Mouse (Mus musculus): ENCODE data around the gene 1500009L16Rik. TPM values are rescaled to one million over a fixed set of nuclear protein-coding genes. Genes with fewer than 3 reads are reported as not detected.

The 1500009L16Rik gene
- total RNA-seq, 4 experiments from 2014 or later, result 15.5 to 38.8 (median 25.8) TPM

DNA sequence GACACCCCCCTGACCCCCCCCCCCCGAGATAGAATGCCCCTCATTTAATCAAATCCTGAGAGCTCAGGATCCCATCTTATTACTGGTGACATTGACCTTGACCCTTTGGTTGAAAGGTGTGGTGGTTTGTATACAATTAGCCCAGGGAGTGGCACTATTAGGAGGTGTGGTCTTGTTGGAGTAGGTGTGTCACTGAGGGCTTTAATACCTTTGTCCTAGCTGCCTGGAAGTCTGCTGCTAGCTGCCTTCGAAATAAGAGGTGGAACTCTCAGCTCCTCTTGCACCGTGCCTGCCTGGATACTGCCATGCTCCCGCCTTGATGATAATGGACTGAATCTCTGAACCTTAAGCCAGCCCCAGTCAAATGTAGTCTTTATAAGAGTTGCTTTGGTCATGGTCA lies 41.2 kb downstream of the 1500009L16Rik start:
- no peak for DNase-seq

DNA sequence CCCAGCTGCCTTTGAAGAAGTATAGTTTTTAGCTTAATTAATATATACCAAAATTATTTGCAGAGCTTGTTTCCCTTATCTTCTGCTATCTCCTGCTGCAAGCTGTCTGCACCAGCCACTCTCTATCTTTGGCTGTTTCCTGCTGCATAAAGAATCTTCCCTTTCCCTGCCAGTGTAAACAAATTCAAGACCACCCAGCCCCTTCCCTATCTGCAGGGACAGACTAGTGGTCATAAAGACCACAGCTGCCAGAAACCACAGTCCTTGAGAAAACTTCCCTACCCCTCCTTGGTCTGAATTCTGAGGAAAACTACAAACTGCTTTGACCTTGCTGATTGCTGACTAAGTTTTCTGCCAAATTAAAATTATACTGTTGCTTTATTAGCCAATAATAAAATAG lies 44.2 kb downstream of the 1500009L16Rik start:
- no peak for DNase-seq

DNA sequence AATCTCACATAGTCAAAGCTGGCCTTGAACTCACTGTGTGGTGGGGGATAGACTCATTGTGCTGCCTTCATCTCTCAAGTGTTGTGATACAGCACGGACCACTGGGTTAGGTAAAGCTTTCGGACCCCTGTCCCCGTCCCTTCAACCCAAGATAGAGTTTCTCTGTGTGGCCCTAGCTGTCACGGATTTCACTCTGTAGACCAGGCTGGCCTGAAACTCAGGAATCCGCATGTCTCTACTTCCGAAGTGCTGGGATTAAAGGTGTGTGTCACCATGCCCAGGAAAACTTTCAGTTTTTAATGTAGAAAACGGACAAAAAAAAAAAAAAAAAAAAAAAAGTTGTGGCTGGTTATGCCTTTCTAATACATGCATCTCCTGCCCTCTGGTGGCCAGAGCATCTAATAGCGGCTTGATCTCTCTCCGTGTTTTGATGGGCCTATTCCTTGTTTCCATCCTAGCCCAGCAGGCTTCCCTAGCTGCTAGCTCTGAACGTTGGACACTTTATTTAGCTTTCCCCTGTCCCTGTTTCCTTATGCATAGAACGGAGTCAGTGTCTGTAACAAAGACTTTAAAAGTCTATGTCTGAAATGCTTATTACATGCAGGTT lies 53.7 kb downstream of the 1500009L16Rik start:
- DNase-seq, result peak; percentile 25

DNA sequence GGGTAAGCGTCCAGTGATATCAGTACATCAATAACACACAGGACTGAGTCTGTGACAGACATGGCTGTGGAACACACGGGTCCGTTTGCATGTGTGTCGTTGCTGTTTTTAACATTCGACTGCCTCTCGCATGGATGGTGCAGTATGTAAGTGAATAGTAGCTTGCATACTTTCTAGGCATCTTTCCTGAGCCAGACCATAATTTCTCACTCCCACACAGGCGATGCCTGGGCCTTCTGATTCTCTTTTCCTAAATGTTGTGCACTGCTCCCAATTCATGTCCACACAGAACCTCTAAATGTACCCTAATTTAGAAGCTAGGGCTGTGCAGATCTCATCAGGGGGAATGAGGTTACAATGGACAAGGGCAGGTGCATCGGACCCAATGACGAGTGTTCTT lies 54.6 kb downstream of the 1500009L16Rik start:
- DNase-seq, result no peak

DNA sequence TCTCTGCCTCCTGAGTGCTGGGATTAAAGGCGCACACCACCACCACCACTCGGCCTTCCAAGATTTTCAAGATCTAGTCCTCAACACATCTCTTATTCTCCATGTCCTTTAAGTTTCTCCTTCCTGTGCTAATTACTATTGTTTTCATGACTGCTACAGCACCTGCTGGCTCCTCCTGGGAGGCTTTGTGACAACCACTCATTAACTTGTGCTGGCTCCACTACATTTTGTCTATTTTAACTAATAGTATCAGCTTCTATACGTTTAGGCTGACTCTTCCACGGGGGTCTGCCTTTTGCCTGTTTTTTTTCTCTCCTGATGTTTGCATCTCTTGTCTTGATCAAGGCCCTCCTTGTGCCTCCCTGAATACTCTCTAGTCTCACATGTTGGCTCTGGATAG lies 59.2 kb downstream of the 1500009L16Rik start:
- DNase-seq, result no peak

DNA sequence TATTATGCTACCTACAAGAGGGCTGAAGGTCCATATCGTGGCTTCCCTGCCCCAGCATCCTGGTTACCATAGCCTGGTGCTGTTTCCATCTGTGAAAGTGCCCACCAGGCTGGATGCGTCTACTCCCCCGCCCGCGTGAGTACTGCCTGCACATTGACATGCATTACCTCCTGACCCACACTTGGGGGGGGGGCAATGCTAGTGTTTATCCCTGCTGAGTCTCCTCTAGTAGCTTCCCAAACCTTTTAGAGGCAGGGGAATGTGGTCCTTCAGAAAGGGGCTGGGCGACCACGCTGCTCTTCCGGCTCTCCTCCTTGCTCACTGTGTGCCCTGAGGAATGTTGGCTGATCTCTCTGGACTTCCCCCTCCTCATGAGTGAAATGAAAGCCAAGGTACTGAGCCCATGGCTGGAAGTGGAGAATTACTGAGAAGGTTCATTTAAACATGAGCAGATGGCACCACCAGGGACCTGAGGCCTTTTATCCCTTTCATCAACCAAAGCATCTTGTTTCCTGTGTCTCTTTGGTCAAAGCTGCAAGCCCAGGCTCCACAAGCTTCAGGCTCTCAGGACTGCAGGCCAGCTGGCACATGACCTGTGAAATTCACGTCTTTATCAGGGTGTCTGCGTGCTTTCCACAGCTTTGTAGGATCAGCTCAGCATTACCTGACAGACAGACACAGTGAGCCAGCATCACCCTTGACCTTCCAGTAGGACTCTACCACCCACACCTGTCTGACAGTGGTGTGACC lies 59.9 kb downstream of the 1500009L16Rik start:
- no peak for DNase-seq

DNA sequence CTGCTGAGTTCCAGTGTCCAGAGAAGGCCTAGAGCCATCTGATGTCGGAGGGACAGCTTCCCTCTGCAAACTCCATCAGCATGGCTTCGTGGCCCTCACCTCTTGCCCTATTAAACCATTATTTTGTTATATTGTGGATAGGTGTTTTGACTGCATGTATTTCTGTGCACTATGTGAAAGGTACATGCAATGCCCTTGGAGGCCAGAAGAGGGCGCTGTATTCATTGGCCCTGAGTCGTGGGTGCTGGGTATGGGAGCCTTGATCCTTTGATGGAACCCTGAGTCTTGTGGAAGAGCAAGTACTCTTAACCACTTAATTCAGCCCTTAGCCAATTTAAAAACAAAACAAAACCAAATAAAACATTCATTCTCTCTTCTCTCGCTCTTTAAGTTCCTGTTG lies 62.3 kb downstream of the 1500009L16Rik start:
- DNase-seq, result no peak

DNA sequence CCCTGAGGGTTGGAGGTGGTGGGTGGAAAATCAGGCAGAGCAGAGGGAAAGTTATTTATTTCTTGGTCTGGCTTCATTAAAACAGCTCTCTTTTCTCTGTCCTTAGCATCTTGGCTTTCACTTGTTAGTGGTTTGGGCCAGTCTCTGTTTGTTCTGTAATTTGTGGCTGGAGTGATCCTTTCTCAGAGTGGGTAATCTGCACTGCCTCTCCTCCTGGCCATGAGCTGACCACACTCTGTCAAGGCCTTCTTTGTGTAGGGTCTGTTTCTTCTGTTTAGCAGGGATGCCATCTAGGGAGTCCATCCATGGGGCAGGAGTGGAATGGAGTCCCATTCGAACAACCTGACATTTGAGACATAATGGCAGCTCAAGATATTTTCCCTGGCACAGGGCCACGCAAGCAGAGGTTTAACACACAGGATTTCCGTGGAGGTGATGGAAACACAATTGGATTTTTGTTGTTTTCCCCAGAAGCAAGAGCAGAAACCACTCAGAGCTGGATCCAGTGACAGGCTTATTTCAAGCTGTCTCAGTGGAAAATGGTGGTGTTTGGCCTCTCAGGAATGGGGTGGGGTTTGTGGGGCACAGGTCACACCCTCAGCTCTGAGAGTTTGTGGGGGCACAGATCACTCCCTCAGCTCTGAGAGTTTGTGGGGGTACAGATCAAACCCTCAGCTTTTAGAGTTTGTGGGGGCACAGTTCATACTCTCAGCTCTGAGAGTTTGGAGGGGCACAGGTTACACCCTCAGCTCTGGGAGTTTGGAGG lies 63.1 kb downstream of the 1500009L16Rik start:
- no peak for DNase-seq

DNA sequence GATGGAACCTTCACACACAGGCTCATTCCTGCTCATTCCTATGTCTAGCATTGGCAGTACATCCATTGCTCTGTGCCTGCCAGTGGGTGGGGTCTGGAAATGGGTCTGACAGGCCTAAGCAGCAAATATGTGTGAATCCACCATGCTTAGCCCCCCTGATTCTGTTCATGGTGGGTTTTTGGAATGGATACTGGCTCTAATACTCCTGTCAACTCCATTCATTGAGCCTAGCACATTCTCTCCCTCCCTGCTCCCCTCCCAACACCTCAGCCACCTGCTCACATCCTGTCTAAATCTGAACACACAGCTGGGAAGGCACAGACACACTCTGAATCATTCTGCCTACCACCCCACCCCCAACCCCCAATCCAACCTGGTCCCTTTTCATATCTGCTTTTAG lies 72.4 kb downstream of the 1500009L16Rik start:
- DNase-seq, result no peak

DNA sequence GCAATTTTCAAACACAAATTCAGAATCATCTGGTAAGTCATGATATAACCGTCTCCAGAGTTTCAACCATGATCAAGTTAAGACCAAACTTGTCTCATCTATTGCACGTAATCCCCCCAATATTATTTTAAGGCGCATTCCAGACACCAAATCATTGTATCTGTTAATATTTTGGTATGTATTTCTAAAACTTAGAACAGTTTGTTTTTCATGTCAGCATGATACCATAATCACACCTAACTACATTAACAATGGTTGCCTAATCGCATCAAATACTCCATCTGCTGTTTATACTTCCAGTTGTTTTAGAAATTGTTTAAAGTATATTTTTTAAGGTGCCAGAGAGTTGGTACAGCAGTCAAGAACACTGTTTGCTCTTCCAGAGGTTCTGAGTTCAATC lies 72.8 kb downstream of the 1500009L16Rik start:
- DNase-seq, result no peak

DNA sequence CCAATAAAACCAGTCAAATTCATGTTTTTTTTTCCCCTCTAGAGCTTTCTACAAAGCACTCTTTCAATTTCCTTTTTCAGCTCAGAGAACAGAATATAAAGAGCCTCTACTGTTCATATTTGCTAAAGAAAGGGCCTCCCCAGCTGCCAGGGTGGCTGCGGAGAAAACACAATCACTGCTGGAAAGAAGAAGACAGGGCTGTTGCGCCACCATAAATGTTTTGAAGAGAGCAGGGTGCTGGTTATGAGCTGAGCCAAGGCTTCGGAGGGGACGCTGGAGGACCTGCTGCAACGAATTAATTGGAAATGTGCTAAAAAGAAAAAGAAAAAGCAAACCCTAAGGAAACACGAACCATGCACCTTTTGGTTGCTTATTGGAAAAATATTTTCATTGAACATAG lies 81.4 kb downstream of the 1500009L16Rik start:
- DNase-seq, result no peak

DNA sequence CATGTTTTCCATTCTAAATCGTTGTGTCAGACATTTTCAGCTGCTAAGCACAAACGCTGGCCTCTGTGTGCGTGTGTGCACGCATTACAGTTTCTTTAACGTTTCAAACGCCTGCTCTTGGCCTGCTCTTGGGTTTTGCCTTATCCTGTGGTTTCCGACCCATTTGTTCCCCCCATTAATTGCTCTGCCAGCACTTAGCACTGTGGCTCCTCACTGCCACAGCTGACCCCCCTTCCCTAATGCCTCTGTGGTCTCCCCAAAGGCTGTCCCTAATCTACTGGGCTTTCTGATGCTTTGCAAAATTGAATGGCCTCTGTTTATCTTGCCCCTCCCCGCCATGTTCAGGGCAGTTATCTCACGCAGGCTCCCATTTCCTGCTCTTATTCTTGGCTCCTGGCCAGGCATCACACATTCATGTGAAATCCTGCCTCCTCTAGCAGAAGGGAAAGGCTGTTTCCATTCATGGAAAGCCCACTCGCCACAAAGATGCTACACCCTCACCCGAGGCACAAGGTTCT lies 82.6 kb downstream of the 1500009L16Rik start:
- no peak for DNase-seq

DNA sequence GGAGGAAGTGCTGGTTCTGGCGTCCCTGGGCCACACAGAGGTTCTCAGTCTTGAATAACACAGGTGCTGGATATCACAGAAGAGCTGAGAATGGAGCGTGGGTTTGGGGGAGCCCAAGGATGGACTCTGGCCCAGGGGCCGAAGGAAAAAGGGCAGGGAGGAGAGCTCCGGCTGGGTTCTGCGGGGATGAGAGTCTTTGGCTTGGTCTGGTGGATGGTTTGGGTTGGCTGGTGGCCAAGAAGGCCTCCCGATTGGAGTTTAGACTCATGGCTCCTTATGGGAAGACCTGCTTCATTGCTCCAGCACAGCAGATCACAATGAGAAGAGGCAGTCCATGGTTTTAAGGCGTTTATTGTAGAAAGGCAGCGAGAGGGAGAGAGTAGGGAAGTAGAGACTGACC lies 84.6 kb downstream of the 1500009L16Rik start:
- DNase-seq, result no peak

Other genes starting within 250 kb of the 1500009L16Rik start
- 1 to 10 TPM in 2 of 4 experiments, under 1 TPM in 2; 0.89 to 1.8 (median 0.97) TPM for gene Aldh1l2, start 188.7 kb upstream of the 1500009L16Rik start, total RNA-seq (2022)
- 10 to 100 TPM; 24.7 to 31.3 (median 29.1) TPM for gene Washc4, start 179.1 kb upstream of the 1500009L16Rik start, total RNA-seq (2022)
- gene Appl2, start 74.1 kb upstream of the 1500009L16Rik start, total RNA-seq (2022), result 100 to 1,000 TPM in 3 of 4 experiments, 10 to 100 TPM in 1; 86.1 to 199 (median 103) TPM